Mouse (Mus musculus) intestine, embryonic 15.5 days (tissue): ENCODE data around the gene Sec22b. TPM values are rescaled to one million over a fixed set of nuclear protein-coding genes. Genes with fewer than 3 reads are reported as not detected.
A peak's percentile ranks its signal among the peaks of the same experiment; 100 is the strongest.

Experiments used
- ATAC-seq: fragments of 200-750 bp; cut with Nextera tagmentation; 2 replicates; pipeline ENCODE4 v1.8.0; 2017; ENCODE audit warnings: moderate TSS enrichment, moderate library complexity
- H3K27ac ChIP-seq: fragments of 300-500 bp; sonication (generic); 2 replicates; pipeline ENCODE4 v1.5.1; 2015; ENCODE audit warnings: mild to moderate bottlenecking, inconsistent platforms
- H3K27me3 ChIP-seq: fragments of 300-500 bp; sonication (generic); replicated peaks from 2 replicates; pipeline ENCODE4 v1.6.1; 2015; ENCODE audit warnings: inconsistent platforms
- H3K36me3 ChIP-seq: fragments of 300-500 bp; sonication (generic); 2 replicates; pipeline ENCODE4 v1.6.1; 2015; ENCODE audit warnings: inconsistent platforms
- H3K4me1 ChIP-seq: fragments of 300-500 bp; sonication (generic); replicated peaks from 2 replicates; pipeline ENCODE4 v1.6.1; 2015; ENCODE audit warnings: inconsistent platforms
- H3K4me2 ChIP-seq: fragments of 300-500 bp; sonication (generic); replicated peaks from 2 replicates; pipeline ENCODE4 v1.6.1; 2015; ENCODE audit warnings: mild to moderate bottlenecking, inconsistent platforms
- H3K4me3 ChIP-seq: fragments of 300-500 bp; sonication (generic); replicated peaks from 2 replicates; pipeline ENCODE4 v1.5.1; 2015; ENCODE audit warnings: inconsistent platforms
- H3K9ac ChIP-seq: fragments of 300-500 bp; sonication (generic); 2 replicates; pipeline ENCODE4 v1.6.1; 2015; ENCODE audit warnings: inconsistent platforms
- H3K9me3 ChIP-seq: fragments of 300-500 bp; sonication (generic); 2 replicates; pipeline ENCODE4 v1.6.1; 2016; ENCODE audit warnings: inconsistent platforms
- WGBS: fragments of 180-500 bp; shearing (Covaris S2); methylation state at CpG from one replicate; pipeline ENCODE4 v1.1.7; 2015; 5-methylcytosine and 5-hydroxymethylcytosine counted together
- polyA plus RNA-seq: library from polyadenylated mRNA; unstranded; fragments of >200 nt; fragmentation: Nextera tagmentation; extraction: Ambion mirVana; gene quantifications from 2 replicates; pipeline ENCODE4 v1.2.1, GENCODE M21; 2015

The Sec22b gene
- polyA plus RNA-seq, 1 experiment from 2014 or later = 132 TPM

DNA sequence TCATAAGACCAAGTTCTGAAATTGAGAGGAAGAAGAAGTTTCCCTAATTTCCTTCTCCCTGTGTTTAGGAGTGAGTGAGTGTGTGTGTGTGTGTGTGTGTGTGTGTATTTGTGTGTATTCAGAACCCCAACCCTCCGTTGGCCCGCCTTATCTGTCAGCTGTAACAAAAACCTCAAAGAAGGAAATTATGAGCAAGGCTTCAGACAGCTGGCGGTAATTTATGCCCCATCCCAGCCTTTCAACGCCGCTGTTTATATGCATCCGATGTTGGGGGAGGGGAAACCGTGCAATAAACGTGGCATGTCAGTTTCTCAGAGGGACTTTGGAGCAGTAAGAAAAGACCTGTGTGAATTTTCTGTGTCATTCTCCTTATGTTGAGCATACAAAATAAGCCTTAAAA lies 24.7 kb upstream of the Sec22b start:
- H3K4me3 ChIP-seq = no peak overlapping the region
- ATAC-seq = no peak
- no peaks in the 10 kb centered on the region for H3K36me3 ChIP-seq
- no peaks in the 10 kb centered on the region for H3K4me1 ChIP-seq
- whole genome bisulfite sequencing = 29% methylated on average over 8 of the region's 8 CpGs
- no peaks in the 10 kb centered on the region for H3K27me3 ChIP-seq
- H3K4me2 ChIP-seq = no peak overlapping the region
- H3K9ac ChIP-seq = no peak overlapping the region
- no peak overlapping the region for H3K27ac ChIP-seq
- H3K9me3 ChIP-seq = no peaks in the 10 kb centered on the region

DNA sequence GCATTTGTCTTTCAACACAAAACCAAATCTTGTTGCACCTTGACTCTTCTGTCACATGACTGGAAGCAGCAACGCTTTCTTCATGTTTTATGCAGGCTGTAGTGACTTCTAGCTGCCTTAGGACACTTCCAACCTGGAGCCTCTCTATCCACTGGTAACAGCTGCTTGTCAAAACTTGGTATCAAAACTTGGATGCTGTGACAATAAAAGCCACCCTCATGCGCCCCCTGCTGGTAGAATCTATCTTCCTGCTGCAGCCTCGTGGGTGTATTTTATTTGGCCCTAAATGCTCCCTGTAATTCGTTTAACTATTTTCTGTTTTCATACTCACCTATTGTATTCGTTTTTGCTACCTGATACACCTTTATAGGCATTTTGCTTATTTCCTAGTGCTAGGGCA lies 21.8 kb upstream of the Sec22b start:
- no peaks in the 10 kb centered on the region for H3K36me3 ChIP-seq
- H3K9ac ChIP-seq = no peak overlapping the region

DNA sequence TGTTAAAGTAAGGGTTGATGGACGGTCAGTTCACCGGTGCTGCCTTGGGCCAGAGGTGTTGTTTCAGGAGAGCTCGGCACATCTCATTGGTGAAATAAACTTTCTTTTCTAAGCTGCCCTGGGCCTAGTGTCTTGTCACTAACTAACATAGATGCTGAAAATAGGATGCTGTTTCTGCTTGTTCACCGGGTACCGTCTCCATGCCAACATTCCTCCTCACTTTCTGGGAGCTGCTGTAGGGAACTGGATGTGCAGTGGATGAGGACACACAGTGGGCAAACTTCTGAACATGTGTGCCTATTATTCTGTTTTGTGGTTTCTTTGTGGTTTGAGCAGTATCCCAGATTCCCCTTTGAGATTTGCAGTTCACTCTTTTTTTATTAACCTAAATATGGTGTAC lies 19.4 kb upstream of the Sec22b start:
- no peaks in the 10 kb centered on the region for H3K4me1 ChIP-seq
- ATAC-seq = no peak
- no peaks in the 10 kb centered on the region for H3K36me3 ChIP-seq
- no peaks in the 10 kb centered on the region for H3K9me3 ChIP-seq
- 94% methylated on average over 5 of the region's 5 CpGs for WGBS
- no peak overlapping the region for H3K4me2 ChIP-seq
- H3K4me3 ChIP-seq = no peak overlapping the region
- H3K27me3 ChIP-seq = no peaks in the 10 kb centered on the region
- H3K27ac ChIP-seq = no peak overlapping the region
- no peak overlapping the region for H3K9ac ChIP-seq

More for the DNA sequence above, 21.8 kb upstream of the Sec22b start:
- no peak overlapping the region for H3K4me3 ChIP-seq
- 17% methylated on average over 5 of the region's 5 CpGs for WGBS
- H3K27ac ChIP-seq = no peak overlapping the region
- H3K4me1 ChIP-seq = no peaks in the 10 kb centered on the region
- no peaks in the 10 kb centered on the region for H3K9me3 ChIP-seq
- ATAC-seq = no peak
- no peak overlapping the region for H3K4me2 ChIP-seq
- no peaks in the 10 kb centered on the region for H3K27me3 ChIP-seq

DNA sequence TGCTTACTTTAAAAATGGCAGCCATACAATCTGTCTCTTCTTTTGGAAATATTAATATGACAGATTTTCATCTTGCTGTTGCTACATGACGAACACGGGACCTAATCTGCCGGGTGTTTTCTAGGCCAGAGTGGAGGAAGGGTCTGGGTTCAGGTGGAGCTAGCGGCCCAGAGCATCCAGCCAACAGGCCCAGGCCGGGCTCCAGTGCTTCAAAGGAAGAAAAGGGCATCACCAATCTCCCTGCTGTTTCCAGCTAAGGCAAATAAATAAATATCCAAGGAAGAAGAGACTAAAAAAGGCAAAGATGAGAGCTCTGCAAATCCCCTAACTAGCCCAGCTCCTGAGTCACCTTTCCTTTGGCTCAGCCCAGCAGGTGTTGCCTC lies 13.2 kb upstream of the Sec22b start:
- Histone ChIP-seq H3K27ac (no peak overlapping the region), H3K4me2 (peak overlapping the region; percentile 86; the same call in 1 of the 2 replicates), H3K4me1 (peaks cover 7% of the 10 kb centered on the region), H3K27me3 (peaks cover 32% of the 10 kb centered on the region), H3K36me3 (no peaks in the 10 kb centered on the region), H3K4me3 (no peak overlapping the region; the same call in 1 of the 2 replicates), H3K9ac (no peak overlapping the region), H3K9me3 (no peaks in the 10 kb centered on the region)
- no peak for ATAC-seq
- 72% methylated on average over 5 of the region's 5 CpGs for WGBS

DNA sequence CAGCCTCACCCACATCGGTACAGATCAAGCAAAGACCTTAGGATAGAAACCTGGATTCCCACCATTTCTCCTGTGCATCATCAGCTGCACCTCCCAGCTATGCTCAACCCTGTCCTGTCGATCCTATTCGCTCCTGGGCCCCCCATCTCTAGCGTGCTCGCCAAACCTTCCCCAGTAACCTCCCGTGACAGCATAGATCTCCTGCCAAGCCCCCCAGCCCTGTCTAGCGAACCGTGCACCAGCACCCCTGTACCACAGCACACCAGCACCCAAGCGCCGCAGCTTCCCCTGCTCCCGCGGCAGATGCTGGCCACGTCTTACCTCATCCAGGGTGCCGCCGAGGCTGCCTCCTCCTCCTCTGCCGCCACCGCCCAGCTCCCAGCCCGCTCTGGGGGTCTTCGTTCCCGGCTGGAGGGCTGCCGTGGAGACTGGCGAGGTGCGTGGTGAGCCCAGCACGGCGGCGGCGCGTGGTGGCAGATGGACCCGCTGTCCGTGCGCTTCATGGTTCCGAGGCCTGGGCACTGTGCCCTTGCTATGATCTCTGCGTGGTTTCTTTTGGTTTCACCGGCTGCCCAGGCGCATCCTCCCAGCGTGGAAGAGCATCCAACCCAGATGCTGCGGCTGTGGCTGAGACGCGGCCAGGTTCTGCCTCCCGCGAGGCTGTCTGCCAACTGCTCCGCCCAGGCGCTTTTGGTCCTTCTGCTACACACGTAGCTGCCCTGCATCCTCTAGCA lies 12.7 kb upstream of the Sec22b start, which contains the start of gene Pde4dip:
Gene Pde4dip (minus strand): TSS at position 540 of the 734 bp plus-strand sequence.
- ATAC-seq = no peak
- H3K4me1 ChIP-seq = peaks cover 7% of the 10 kb centered on the region
- H3K27me3 ChIP-seq = peaks cover 32% of the 10 kb centered on the region
- no peaks in the 10 kb centered on the region for H3K9me3 ChIP-seq
- H3K9ac ChIP-seq = peak within 1 kb of the TSS; percentile 37
- H3K4me2 ChIP-seq = peak within 1 kb of the TSS; percentile 86
- H3K36me3 ChIP-seq = no peaks in the 10 kb centered on the region
- WGBS = 2% methylated on average over 44 of the region's 44 CpGs
- H3K4me3 ChIP-seq = peak within 1 kb of the TSS; percentile 39
- H3K27ac ChIP-seq = no peak within 1 kb of the TSS

DNA sequence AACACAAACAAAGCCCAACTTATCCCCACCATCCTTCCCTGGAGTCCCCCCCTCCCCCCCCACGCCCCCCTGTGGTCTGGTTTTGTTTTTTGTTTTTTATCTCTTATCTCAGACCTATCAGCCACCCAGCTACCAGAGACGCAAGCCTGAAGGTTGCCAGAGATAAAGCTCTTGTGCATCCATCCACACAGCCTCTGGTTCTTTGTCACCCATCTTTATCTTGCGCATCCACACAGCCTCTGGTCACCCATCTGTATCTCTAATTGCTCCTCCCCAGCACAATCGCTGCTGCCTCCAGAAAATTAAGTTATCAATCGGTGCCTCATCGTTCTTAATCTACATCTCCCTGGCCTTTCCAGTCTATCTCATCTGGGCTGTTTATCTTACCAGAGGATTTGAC lies 10.8 kb upstream of the Sec22b start:
- no peak overlapping the region for H3K4me2 ChIP-seq
- no peak for ATAC-seq
- no peak overlapping the region for H3K9ac ChIP-seq
- no peaks in the 10 kb centered on the region for H3K9me3 ChIP-seq
- H3K4me3 ChIP-seq = no peak overlapping the region
- H3K27ac ChIP-seq = no peak overlapping the region
- no peaks in the 10 kb centered on the region for H3K36me3 ChIP-seq
- H3K27me3 ChIP-seq = peaks cover 32% of the 10 kb centered on the region
- WGBS = 69% methylated on average over 6 of the region's 6 CpGs
- H3K4me1 ChIP-seq = peaks cover 7% of the 10 kb centered on the region

DNA sequence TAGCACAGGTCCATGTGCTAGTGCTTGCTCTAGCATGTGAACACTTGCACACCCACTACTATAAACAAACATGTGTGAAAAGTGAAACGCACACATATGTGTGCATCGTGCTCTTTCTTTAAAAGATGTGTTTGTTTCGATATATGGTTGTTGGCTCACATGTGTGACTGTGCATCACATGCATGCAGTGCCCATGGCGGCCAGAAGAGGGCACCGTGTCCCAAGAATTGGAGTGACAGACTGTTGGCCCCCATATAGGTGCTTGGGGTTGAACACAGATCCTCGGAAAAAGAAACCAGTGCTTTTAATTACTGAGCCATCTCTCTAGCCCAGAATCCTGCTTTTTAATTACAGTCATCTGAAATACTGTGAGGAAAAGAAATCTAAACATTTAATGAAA lies 6.3 kb upstream of the Sec22b start:
- Histone ChIP-seq H3K9me3 (no peaks in the 10 kb centered on the region), H3K27me3 (peaks cover 14% of the 10 kb centered on the region), H3K36me3 (no peaks in the 10 kb centered on the region), H3K4me3 (no peak overlapping the region), H3K27ac (no peak overlapping the region), H3K9ac (no peak overlapping the region), H3K4me2 (no peak overlapping the region), H3K4me1 (no peaks in the 10 kb centered on the region)
- WGBS = 46% methylated on average over 6 of the region's 6 CpGs
- no peak for ATAC-seq

DNA sequence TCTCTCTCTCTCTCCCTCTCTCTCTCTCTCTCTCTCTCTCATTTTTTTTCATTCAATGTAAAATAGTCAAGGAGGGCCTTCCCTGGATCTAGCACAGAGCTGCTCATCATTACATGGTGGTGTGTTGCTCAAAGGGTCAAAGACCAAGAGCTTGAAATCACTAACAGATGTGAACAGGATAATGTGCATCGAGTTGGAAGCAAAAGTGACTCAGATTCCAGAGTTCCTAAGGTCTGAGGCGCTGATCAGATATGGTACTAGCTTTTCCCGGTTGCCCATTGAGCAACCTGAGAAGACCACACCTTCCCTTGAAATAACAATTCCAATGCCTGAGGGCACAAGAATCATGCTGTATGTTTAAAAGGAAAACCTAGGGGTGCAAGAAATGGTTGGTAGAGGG lies 2.6 kb upstream of the Sec22b start:
- Histone ChIP-seq H3K4me2 (no peak overlapping the region), H3K9ac (no peak overlapping the region), H3K4me3 (no peak overlapping the region), H3K4me1 (peaks cover 7% of the 10 kb centered on the region), H3K36me3 (no peaks in the 10 kb centered on the region), H3K27ac (no peak overlapping the region), H3K27me3 (no peaks in the 10 kb centered on the region), H3K9me3 (no peaks in the 10 kb centered on the region)
- no peak for ATAC-seq
- WGBS = 68% methylated on average over 3 of the region's 3 CpGs

DNA sequence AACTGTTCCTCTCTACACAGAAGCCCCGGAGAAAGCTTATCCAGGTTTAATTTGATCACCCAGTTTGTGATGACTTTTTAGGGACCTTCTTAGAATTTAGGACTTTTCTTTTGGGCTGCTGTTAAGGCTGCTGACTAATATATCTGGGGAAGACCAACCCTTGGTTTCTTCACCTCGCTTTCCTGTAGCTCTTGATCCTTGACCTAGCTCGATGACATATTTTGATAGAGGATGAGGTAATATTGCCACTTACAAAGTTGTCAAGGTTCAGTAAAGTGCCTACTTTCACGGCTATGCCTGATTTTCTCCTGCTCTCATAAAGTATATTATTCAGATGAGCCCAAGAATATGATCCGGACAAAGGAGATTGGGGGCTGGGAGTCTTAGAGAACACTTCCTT lies 596 bp downstream of the Sec22b start:
- WGBS = 15% methylated on average over 5 of the region's 5 CpGs
- no peaks in the 10 kb centered on the region for H3K27me3 ChIP-seq
- peaks cover 7% of the 10 kb centered on the region for H3K4me1 ChIP-seq
- H3K9me3 ChIP-seq = no peaks in the 10 kb centered on the region
- peak overlapping the region; percentile 63 for H3K27ac ChIP-seq
- H3K4me2 ChIP-seq = peak overlapping the region; percentile 77
- peak overlapping the region; percentile 98 for H3K9ac ChIP-seq
- peak; percentile 16; the same call in 1 of the 2 replicates for ATAC-seq
- H3K4me3 ChIP-seq = peak overlapping the region; percentile 97
- no peaks in the 10 kb centered on the region for H3K36me3 ChIP-seq

DNA sequence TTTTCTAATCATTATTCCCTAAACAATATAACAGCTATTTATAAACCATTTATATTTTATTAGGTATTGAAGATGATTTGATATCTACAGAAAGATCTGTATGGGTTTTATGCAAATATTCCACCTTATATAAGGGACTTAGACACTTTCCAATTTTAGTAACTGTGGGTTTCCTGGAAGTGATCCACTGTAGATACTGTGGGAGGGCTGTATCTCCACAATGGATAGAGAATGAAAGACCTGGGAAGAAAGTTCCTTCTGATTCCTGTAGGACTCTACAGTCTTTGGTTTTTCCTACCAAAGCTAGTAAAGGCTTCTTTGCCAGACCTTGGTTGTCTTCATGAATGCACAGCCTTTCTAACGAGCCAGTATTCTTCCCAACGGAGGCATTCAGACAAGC lies 8.7 kb downstream of the Sec22b start:
- no peak for ATAC-seq
- H3K9me3 ChIP-seq = no peaks in the 10 kb centered on the region
- WGBS = 84% methylated on average over 2 of the region's 2 CpGs
- H3K4me2 ChIP-seq = no peak overlapping the region
- no peak overlapping the region for H3K4me3 ChIP-seq
- H3K27me3 ChIP-seq = no peaks in the 10 kb centered on the region
- peaks cover 17% of the 10 kb centered on the region; the same call in 1 of the 2 replicates for H3K36me3 ChIP-seq
- no peak overlapping the region for H3K9ac ChIP-seq
- H3K4me1 ChIP-seq = no peaks in the 10 kb centered on the region
- H3K27ac ChIP-seq = no peak overlapping the region

DNA sequence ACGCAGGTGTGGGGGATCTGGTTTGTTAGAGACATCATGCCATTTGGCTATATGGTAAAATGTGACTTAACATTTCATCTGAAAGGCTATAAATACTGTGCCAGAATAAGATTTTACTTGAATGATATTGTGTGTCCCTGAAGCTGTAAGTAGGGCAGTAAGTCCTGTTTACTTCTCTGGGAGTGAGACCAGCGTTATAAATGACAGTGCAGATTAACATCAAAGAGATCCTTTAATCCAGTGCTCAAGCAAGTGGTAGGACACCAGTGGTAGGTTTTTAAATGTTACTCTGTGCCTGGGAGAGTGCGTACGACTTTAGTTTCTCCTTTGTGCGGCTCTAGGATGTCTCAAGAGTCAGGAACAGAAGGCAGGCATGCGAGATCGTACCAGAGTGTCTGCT lies 10.1 kb downstream of the Sec22b start:
- H3K36me3 ChIP-seq = peaks cover 29% of the 10 kb centered on the region; the same call in 1 of the 2 replicates
- H3K9me3 ChIP-seq = no peaks in the 10 kb centered on the region
- H3K27ac ChIP-seq = no peak overlapping the region
- H3K9ac ChIP-seq = no peak overlapping the region
- no peaks in the 10 kb centered on the region for H3K4me1 ChIP-seq
- H3K4me3 ChIP-seq = no peak overlapping the region
- WGBS = 80% methylated on average over 7 of the region's 7 CpGs
- no peaks in the 10 kb centered on the region for H3K27me3 ChIP-seq
- H3K4me2 ChIP-seq = no peak overlapping the region
- ATAC-seq = no peak

DNA sequence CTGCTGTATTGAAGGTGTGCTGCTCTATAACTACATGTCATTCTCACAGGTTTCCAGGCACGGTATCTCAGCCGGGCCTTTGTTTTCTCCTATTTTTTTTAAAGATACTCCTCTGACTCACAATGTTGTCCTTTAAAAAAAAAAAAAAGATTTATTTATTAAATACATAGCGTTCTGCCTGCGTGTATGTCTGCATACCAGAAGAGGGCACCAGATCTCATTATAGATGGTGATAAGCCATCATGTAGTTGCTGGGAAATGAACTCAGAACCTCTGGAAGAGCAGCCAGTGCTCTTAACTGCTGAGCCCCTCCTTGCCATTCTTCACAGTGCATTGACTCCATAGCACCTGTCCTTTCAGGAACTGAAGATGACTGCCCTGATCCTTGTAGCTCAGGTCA lies 14.1 kb downstream of the Sec22b start:
- no peak overlapping the region for H3K9ac ChIP-seq
- peaks cover 32% of the 10 kb centered on the region for H3K36me3 ChIP-seq
- WGBS = 61% methylated on average over 4 of the region's 4 CpGs
- no peaks in the 10 kb centered on the region for H3K4me1 ChIP-seq
- no peak overlapping the region for H3K4me2 ChIP-seq
- no peak for ATAC-seq
- H3K9me3 ChIP-seq = no peaks in the 10 kb centered on the region
- no peaks in the 10 kb centered on the region for H3K27me3 ChIP-seq
- no peak overlapping the region for H3K4me3 ChIP-seq
- no peak overlapping the region for H3K27ac ChIP-seq

DNA sequence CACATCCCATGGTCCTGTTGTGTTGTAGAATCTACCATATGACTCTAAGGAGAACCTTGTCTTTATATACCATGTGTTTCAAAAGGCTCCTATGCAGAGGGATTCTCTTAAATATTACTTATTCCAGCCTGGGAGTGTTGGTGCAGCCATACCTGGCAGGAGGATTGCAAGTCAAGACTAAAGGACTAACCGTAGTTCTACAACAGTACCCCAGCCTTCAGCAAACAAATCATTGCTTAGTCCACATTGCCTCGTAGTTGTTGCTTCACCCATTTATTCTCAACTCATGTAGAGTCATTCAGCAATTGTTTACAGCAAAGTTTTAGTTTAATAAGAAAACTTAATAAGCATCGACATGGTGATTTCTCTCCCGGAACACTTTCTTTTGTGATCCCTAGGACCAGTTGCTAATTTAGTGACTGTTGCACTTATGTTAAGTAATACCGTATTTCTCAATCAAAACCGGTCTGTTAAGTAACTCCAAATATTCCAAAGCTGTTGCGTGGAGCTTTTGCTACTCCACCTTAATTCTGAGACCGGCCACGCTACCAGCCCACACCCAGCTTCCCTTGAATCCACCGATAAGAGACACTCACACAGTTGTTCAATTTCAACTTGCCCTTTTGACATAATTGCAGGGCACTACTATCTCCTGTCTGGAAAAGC lies 18.0 kb downstream of the Sec22b start:
- no peak overlapping the region for H3K9ac ChIP-seq
- ATAC-seq = no peak
- H3K9me3 ChIP-seq = no peaks in the 10 kb centered on the region
- WGBS = 93% methylated on average over 10 of the region's 10 CpGs
- no peaks in the 10 kb centered on the region for H3K4me1 ChIP-seq
- H3K36me3 ChIP-seq = peaks cover 29% of the 10 kb centered on the region
- no peak overlapping the region for H3K4me3 ChIP-seq
- H3K27ac ChIP-seq = no peak overlapping the region
- H3K4me2 ChIP-seq = no peak overlapping the region
- H3K27me3 ChIP-seq = no peaks in the 10 kb centered on the region
